In genomic region chr13:112327511-112327910, GRCm38 (mm10) we compare ENCODE assay signal across 13 mouse cellular contexts. TPM values are rescaled to one million over a fixed set of nuclear protein-coding genes. Genes with fewer than 3 reads are reported as not detected.
DNase-seq lines count a peak whose midpoint lies in the region; ATAC-seq and TF ChIP-seq lines count a peak whose summit lies in the region.
"Had no signal": no experiment of that assay in that cellular context is flagged by ENCODE, and none has a peak within 500 bp of the region (broad histone marks: within the 10 kb centered on the region; RNA-seq: fewer than 3 reads in every experiment).

No protein-coding gene starts in this region.

- DNase-seq in hindbrain, postnatal 0 days (ENCODE audit: low spot score), result peak; percentile 26
- DNase-seq in hindbrain, embryonic 10.5 days (ENCODE audit: low spot score), result no peak
- DNase-seq in lung, postnatal 36 days, result no peak
- DNase-seq in fat pad, adult 2 months (ENCODE audit: extremely low read depth, low read depth, low spot score), result peak; percentile 72
- DNase-seq in cerebellum, adult 11 months, result no peak
- DNase-seq in midbrain, embryonic 11.5 days (ENCODE audit: low spot score, missing footprints), result no peak
- DNase-seq: lung, adult 2 months; right cerebral cortex, postnatal 4 days; thymus, adult 18-20 months had no signal

- peaks cover 7% of the 10 kb centered on the region for H3K4me1 ChIP-seq in hindbrain, postnatal 0 days (ENCODE audit: insufficient read depth, low read length)
- peaks cover 18% of the 10 kb centered on the region for H3K4me1 ChIP-seq in hindbrain, embryonic 10.5 days (replicated peaks)
- H3K4me1 ChIP-seq in lung, embryonic 16.5 days (replicated peaks; ENCODE audit: control insufficient read depth, insufficient read depth, low read length), result peaks cover 14% of the 10 kb centered on the region
- peaks cover 26% of the 10 kb centered on the region for H3K4me1 ChIP-seq in neural tube, embryonic 15.5 days
- peaks cover 12% of the 10 kb centered on the region for H3K4me1 ChIP-seq in midbrain, embryonic 11.5 days (ENCODE audit: control insufficient read depth, insufficient read depth, low read length)

- H3K36me3 ChIP-seq in hindbrain, postnatal 0 days (ENCODE audit: insufficient read depth, low read length), result no peaks in the 10 kb centered on the region
- no peaks in the 10 kb centered on the region for H3K36me3 ChIP-seq in hindbrain, embryonic 10.5 days
- H3K36me3 ChIP-seq in lung, embryonic 16.5 days (ENCODE audit: control insufficient read depth, insufficient read depth, low read length), result no peaks in the 10 kb centered on the region
- H3K36me3 ChIP-seq in neural tube, embryonic 15.5 days, result peaks cover 2% of the 10 kb centered on the region; the same call in 1 of the 2 replicates
- H3K36me3 ChIP-seq in midbrain, embryonic 11.5 days (ENCODE audit: control insufficient read depth, insufficient read depth, low read length), result no peaks in the 10 kb centered on the region
- H3K36me3 ChIP-seq: forebrain, embryonic 15.5 days had no signal

- no peaks in the 10 kb centered on the region for H3K9me3 ChIP-seq in hindbrain, postnatal 0 days (ENCODE audit: low read length)
- H3K9me3 ChIP-seq in hindbrain, embryonic 10.5 days, result no peaks in the 10 kb centered on the region
- no peaks in the 10 kb centered on the region for H3K9me3 ChIP-seq in lung, embryonic 16.5 days (ENCODE audit: control insufficient read depth, low read length)
- no peaks in the 10 kb centered on the region for H3K9me3 ChIP-seq in neural tube, embryonic 15.5 days (replicated peaks)
- H3K9me3 ChIP-seq in midbrain, embryonic 11.5 days (ENCODE audit: control insufficient read depth, low read length), result no peaks in the 10 kb centered on the region
- H3K9me3 ChIP-seq: forebrain, embryonic 15.5 days had no signal

- no peak for TF ChIP-seq CTCF in hindbrain, postnatal 0 days (IDR thresholded peaks at IDR 0.05; ENCODE audit: low read depth)

- H3K27me3 ChIP-seq in hindbrain, postnatal 0 days (ENCODE audit: insufficient read depth, low read length), result no peaks in the 10 kb centered on the region
- no peaks in the 10 kb centered on the region for H3K27me3 ChIP-seq in hindbrain, embryonic 10.5 days (ENCODE audit: insufficient read depth, poor library complexity, severe bottlenecking)
- H3K27me3 ChIP-seq in lung, embryonic 16.5 days (ENCODE audit: control insufficient read depth, insufficient read depth, low read depth, low read length), result no peaks in the 10 kb centered on the region
- H3K27me3 ChIP-seq in neural tube, embryonic 15.5 days (replicated peaks), result no peaks in the 10 kb centered on the region
- H3K27me3 ChIP-seq in midbrain, embryonic 11.5 days (ENCODE audit: control insufficient read depth, insufficient read depth, low read length), result no peaks in the 10 kb centered on the region
- H3K27me3 ChIP-seq: forebrain, embryonic 15.5 days had no signal

- H3K4me3 ChIP-seq in hindbrain, postnatal 0 days (ENCODE audit: low read length), result no peak overlapping the region
- H3K4me3 ChIP-seq in hindbrain, embryonic 10.5 days, result no peak overlapping the region
- no peak overlapping the region for H3K4me3 ChIP-seq in lung, embryonic 16.5 days (ENCODE audit: low read length)
- H3K4me3 ChIP-seq in neural tube, embryonic 15.5 days (replicated peaks), result no peak overlapping the region
- H3K4me3 ChIP-seq in midbrain, embryonic 11.5 days (ENCODE audit: low read depth, low read length), result no peak overlapping the region
- H3K4me3 ChIP-seq: forebrain, embryonic 15.5 days had no signal

- H3K27ac ChIP-seq in hindbrain, postnatal 0 days, result no peak overlapping the region
- no peak overlapping the region for H3K27ac ChIP-seq in hindbrain, embryonic 10.5 days
- no peak overlapping the region for H3K27ac ChIP-seq in lung, embryonic 16.5 days (ENCODE audit: low read length)
- 0 out of 2 replicates have a peak overlapping the region, but pooled peaks have one; percentile 13 for H3K27ac ChIP-seq in neural tube, embryonic 15.5 days (replicated peaks)
- H3K27ac ChIP-seq in midbrain, embryonic 11.5 days (ENCODE audit: low read depth, low read length), result no peak overlapping the region
- H3K27ac ChIP-seq: forebrain, embryonic 15.5 days had no signal

- 63% methylated on average over 4 of the region's 4 CpGs for WGBS in hindbrain, postnatal 0 days
- WGBS in hindbrain, embryonic 10.5 days, result 88% methylated on average over 4 of the region's 4 CpGs
- 13% methylated on average over 4 of the region's 4 CpGs for WGBS in lung, embryonic 16.5 days
- WGBS in neural tube, embryonic 15.5 days, result 65% methylated on average over 4 of the region's 4 CpGs
- 84% methylated on average over 4 of the region's 4 CpGs for WGBS in midbrain, embryonic 11.5 days

- ATAC-seq in hindbrain, postnatal 0 days, result no peak
- peak; percentile 31; the same call in 1 of the 2 replicates for ATAC-seq in lung, embryonic 16.5 days (ENCODE audit: low read depth)
- ATAC-seq in neural tube, embryonic 15.5 days (ENCODE audit: low FRiP score), result no peak
- ATAC-seq in midbrain, embryonic 11.5 days (ENCODE audit: low FRiP score), result no peak
- ATAC-seq: forebrain, embryonic 15.5 days; midbrain, embryonic 16.5 days had no signal

- no peak overlapping the region for H3K4me2 ChIP-seq in hindbrain, postnatal 0 days (ENCODE audit: low read depth, low read length)
- no peak overlapping the region for H3K4me2 ChIP-seq in lung, embryonic 16.5 days (ENCODE audit: low read depth, low read length)
- H3K4me2 ChIP-seq in neural tube, embryonic 15.5 days, result no peak overlapping the region
- no peak overlapping the region for H3K4me2 ChIP-seq in midbrain, embryonic 11.5 days
- H3K4me2 ChIP-seq: forebrain, embryonic 15.5 days had no signal

- no peak overlapping the region for H3K9ac ChIP-seq in hindbrain, postnatal 0 days (replicated peaks; ENCODE audit: low read length)
- no peak overlapping the region for H3K9ac ChIP-seq in lung, embryonic 16.5 days (ENCODE audit: low read length)
- H3K9ac ChIP-seq in neural tube, embryonic 15.5 days (replicated peaks), result no peak overlapping the region
- H3K9ac ChIP-seq in midbrain, embryonic 11.5 days (ENCODE audit: low read length), result no peak overlapping the region
- H3K9ac ChIP-seq: forebrain, embryonic 15.5 days had no signal

RNA-seq across cellular contexts. Expression of gene Ankrd55, which starts 39.3 kb away (rescaled TPM):
- total RNA-seq in hindbrain, postnatal 0 days (2014; rRNA removed), result 16.5 and 25.5 TPM in 2 replicates
- 12.0 and 12.4 TPM in 2 replicates for polyA plus RNA-seq in hindbrain, postnatal 0 days (2015; fragmentation: Nextera tagmentation; extraction: Ambion mirVana)
- 0.68 and 1.9 TPM in 2 replicates for polyA plus RNA-seq in hindbrain, embryonic 10.5 days (2016; fragmentation: Nextera tagmentation; extraction: Ambion mirVana)
- 0.08 TPM in 1 of 2 replicates, not detected in the other for polyA plus RNA-seq in lung, embryonic 16.5 days (2015; fragmentation: Nextera tagmentation; extraction: Ambion mirVana)
- polyA plus RNA-seq in neural tube, embryonic 15.5 days (2015; fragmentation: Nextera tagmentation; extraction: Ambion mirVana), result 10.2 and 12.3 TPM in 2 replicates
- 1.9 and 2.3 TPM in 2 replicates for polyA plus RNA-seq in midbrain, embryonic 11.5 days (2014; fragmentation: Nextera tagmentation; extraction: Ambion mirVana)

Comparison
In these comparisons a context has a peak if more than half of its experiments do, and no peak if none do; other contexts are left out.
1. DNase-seq: peak in hindbrain, postnatal 0 days (single experiment) and fat pad, adult 2 months (single experiment); none in hindbrain, embryonic 10.5 days (single experiment), lung, postnatal 36 days (single experiment), cerebellum, adult 11 months (single experiment) and midbrain, embryonic 11.5 days (single experiment).